Mouse (Mus musculus) ES-Bruce4 (cell line): ENCODE measurements around the gene Stn1.

Experiments
- CTCF ChIP-seq: IDR thresholded peaks from one replicate; pipeline ENCODE4 v1.8.1; 2011; ENCODE audit warnings: low read depth, low read length
- EP300 ChIP-seq: IDR thresholded peaks from 2 replicates; pipeline ENCODE4 v1.6.1; 2011; ENCODE audit warnings: low read depth, low read length; ENCODE audit not compliant: insufficient read depth
- POLR2A ChIP-seq: IDR thresholded peaks from one replicate; pipeline ENCODE4 v1.8.1; 2011; ENCODE audit warnings: low read length; ENCODE audit not compliant: insufficient read depth

GRCm38 (mm10) chr19:47502563-47502962 lies 34.7 kb downstream of the Stn1 start:
- TF ChIP-seq CTCF = peak; percentile 26
- no peak for TF ChIP-seq POLR2A
- TF ChIP-seq EP300 = no peak
